Mouse (Mus musculus) lung, adult 2 months (tissue): ENCODE data around the gene Ppp6r3.

Experiments used
- CTCF ChIP-seq: fragments of 200-500 bp; IDR thresholded peaks from 2 replicates; pipeline ENCODE4 v1.5.1; 2011; ENCODE audit warnings: mild to moderate bottlenecking, low read length, control low read depth; ENCODE audit not compliant: insufficient read depth
- POLR2A ChIP-seq: fragments of 200-500 bp; IDR thresholded peaks from 2 replicates; pipeline ENCODE4 v1.6.1; 2011; ENCODE audit warnings: low read depth, mild to moderate bottlenecking, control low read depth, low read length, borderline replicate concordance; ENCODE audit errors: extremely low read depth

DNA sequence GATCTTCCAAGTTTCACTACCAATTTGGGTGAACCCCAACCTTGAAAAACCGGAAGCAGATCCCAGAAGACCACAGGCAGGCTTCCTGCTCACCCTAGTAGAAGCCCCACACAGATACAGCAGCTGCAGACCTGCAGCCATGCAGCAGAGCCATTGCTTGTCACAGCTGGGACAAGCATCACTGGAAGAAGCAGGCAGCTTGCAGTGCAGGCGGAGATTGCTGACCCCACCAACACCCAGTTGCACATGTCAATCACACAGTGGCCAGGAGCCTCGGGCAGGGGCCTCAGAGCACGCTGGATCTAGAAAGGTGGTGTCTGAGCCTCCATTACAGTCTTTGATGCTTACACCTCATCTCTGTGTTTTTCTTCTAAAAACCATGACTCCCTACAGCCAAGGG, 141.4 kb downstream of the Ppp6r3 start:
- TF ChIP-seq POLR2A (no peak), CTCF (no peak)
